Mouse (Mus musculus): ENCODE measurements around the gene Hjurp. TPM values are rescaled to one million over a fixed set of nuclear protein-coding genes. Genes with fewer than 3 reads are reported as not detected.
A peak's percentile ranks its signal among the peaks of the same experiment; 100 is the strongest.

Hjurp gene
- total and polyA plus RNA-seq, 2 experiments: 32.8 to 90.1 TPM

DNA sequence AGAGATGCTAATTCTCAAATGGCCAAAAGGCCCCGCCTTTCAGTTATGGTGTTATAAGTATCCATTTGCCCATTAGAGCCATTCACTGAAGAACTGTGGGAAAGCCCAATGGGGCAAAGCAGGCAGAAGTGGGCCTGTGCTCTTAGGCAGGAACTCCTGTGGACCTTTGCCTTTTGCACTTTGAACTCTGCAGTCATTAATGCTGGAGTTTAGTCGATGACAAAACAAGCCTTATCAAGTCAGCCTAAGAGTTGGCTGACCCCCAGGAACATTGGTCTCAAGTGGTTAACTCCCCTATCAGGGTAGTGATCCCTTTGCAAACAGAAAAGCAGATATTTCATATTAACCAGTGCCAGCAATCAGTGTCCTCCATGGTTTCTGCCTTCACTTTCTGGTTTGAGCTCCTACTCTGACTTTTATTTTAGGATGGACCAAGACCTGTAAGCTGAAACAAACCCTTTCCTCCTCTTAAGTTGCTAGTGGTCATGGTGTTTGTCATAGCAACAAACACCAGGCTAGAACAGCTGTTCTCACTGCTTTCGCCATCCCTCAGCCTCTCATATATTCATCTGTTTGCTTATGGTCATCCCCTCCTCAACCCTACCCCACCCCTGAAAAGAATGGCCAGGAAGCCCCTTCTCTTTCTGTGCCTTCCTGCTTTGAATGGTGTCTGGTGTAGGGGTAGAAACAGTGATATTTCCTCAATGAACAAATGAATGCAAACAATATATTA, 10.8 kb upstream of the Hjurp start:
- Histone ChIP-seq H3K4me1 (ENCODE audit: control insufficient read depth, insufficient read depth, low read length) (peaks cover 33% of the 10 kb centered on the region), H3K27ac (replicated peaks; ENCODE audit: insufficient read depth, low read depth, low read length) (peak overlapping the region; percentile 83), H3K9ac (ENCODE audit: low read depth, low read length) (peak overlapping the region; percentile 4; the same call in 1 of the 2 replicates), H3K79me2 (ENCODE audit: control insufficient read depth, insufficient read depth, low read length) (no peaks in the 10 kb centered on the region), H3K4me3 (ENCODE audit: insufficient read depth, low read depth, low read length) (no peak overlapping the region), H3K27me3 (ENCODE audit: control insufficient read depth, insufficient read depth, low read length) (no peaks in the 10 kb centered on the region), H3K36me3 (ENCODE audit: control insufficient read depth, insufficient read depth, low read length) (no peaks in the 10 kb centered on the region)
- TF ChIP-seq POLR2A (IDR thresholded peaks at IDR 0.05; ENCODE audit: extremely low read depth, insufficient read depth, low read length): no peak
- no peak for TF ChIP-seq CTCF (IDR thresholded peaks at IDR 0.05; ENCODE audit: low read depth, low read length)
- WGBS: 18% methylated on average over 3 of the region's 3 CpGs
- DNase-seq (ENCODE audit: extremely low read depth, low read depth, low spot score): peak; percentile 100

- Histone ChIP-seq H3K9ac (ENCODE audit: low read depth, low read length) (0 out of 2 replicates have a peak overlapping the region, but pooled peaks have one; percentile 0), H3K79me2 (ENCODE audit: control insufficient read depth, insufficient read depth, low read length) (no peaks in the 10 kb centered on the region), H3K27ac (replicated peaks; ENCODE audit: insufficient read depth, low read depth, low read length) (peak overlapping the region; percentile 83), H3K4me1 (ENCODE audit: control insufficient read depth, insufficient read depth, low read length) (peaks cover 33% of the 10 kb centered on the region), H3K27me3 (ENCODE audit: control insufficient read depth, insufficient read depth, low read length) (no peaks in the 10 kb centered on the region), H3K4me3 (ENCODE audit: insufficient read depth, low read depth, low read length) (no peak overlapping the region), H3K36me3 (ENCODE audit: control insufficient read depth, insufficient read depth, low read length) (no peaks in the 10 kb centered on the region)
- no peak for DNase-seq (ENCODE audit: extremely low read depth, low read depth, low spot score)
- WGBS: 28% methylated on average over 5 of the region's 5 CpGs
- no peak for TF ChIP-seq CTCF (IDR thresholded peaks at IDR 0.05; ENCODE audit: low read depth, low read length)
- no peak for TF ChIP-seq POLR2A (IDR thresholded peaks at IDR 0.05; ENCODE audit: extremely low read depth, insufficient read depth, low read length)
Observed at GRCm38 (mm10) chr1:88287697-88287980, 10.2 kb upstream of the Hjurp start.

DNA sequence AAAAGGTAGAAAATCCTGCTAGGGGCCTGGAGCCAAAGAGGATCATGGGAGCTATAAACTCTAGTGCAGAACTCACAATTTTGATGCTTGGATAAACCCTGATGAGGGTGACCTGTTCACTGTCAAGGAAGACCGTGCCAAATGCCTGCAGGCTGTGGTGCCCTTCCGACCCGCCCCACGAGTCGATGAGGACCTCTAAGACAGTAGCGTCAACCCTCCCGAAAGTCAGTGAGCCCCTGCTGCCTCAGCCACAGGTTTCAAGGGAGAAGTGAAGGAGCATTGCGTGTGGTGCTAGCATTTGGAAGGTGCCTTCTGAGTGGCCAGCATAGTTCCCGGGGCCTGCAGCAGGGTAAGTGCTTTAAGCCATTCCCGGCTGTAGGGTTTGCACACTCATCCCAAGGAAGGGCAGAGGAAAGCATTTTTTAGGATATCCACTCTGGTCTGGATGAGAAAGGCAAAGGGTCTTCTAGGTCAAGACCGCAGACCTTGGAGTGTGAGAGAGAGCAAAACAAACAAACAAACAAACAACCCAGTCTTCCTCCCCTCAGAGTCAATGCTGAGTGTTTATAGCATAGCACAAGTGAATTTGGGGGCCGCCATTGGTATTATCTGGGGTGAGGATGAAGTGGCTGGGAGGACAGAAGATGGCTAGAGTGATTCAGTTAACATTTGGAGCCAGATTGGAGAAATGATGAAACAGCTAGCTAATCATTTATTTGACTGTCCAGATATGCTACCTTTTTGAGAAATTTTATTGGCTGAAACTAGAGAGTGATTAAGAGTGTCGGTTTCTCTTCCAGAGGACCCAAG, 9.7 kb upstream of the Hjurp start:
- peak overlapping the region; percentile 43 for H3K27ac ChIP-seq (replicated peaks; ENCODE audit: insufficient read depth, low read depth, low read length)

GRCm38 (mm10) chr1:88286136-88286845, 8.9 kb upstream of the Hjurp start:
- Histone ChIP-seq H3K4me3 (ENCODE audit: insufficient read depth, low read depth, low read length) (no peak overlapping the region), H3K9ac (ENCODE audit: low read depth, low read length) (no peak overlapping the region), H3K79me2 (ENCODE audit: control insufficient read depth, insufficient read depth, low read length) (no peaks in the 10 kb centered on the region), H3K4me1 (ENCODE audit: control insufficient read depth, insufficient read depth, low read length) (peaks cover 33% of the 10 kb centered on the region), H3K27me3 (ENCODE audit: control insufficient read depth, insufficient read depth, low read length) (no peaks in the 10 kb centered on the region), H3K27ac (replicated peaks; ENCODE audit: insufficient read depth, low read depth, low read length) (peak overlapping the region; percentile 43), H3K36me3 (ENCODE audit: control insufficient read depth, insufficient read depth, low read length) (no peaks in the 10 kb centered on the region)
- DNase-seq (ENCODE audit: extremely low read depth, low read depth, low spot score): no peak
- no peak for TF ChIP-seq CTCF (IDR thresholded peaks at IDR 0.05; ENCODE audit: low read depth, low read length)
- no peak for TF ChIP-seq POLR2A (IDR thresholded peaks at IDR 0.05; ENCODE audit: extremely low read depth, insufficient read depth, low read length)
- 82% methylated on average over 15 of the region's 15 CpGs for WGBS

More for the DNA sequence above, 9.7 kb upstream of the Hjurp start:
- H3K4me1 ChIP-seq (ENCODE audit: control insufficient read depth, insufficient read depth, low read length): peaks cover 33% of the 10 kb centered on the region
- no peaks in the 10 kb centered on the region for H3K27me3 ChIP-seq (ENCODE audit: control insufficient read depth, insufficient read depth, low read length)
- 67% methylated on average over 13 of the region's 13 CpGs for WGBS
- no peak overlapping the region for H3K4me3 ChIP-seq (ENCODE audit: insufficient read depth, low read depth, low read length)
- H3K36me3 ChIP-seq (ENCODE audit: control insufficient read depth, insufficient read depth, low read length): no peaks in the 10 kb centered on the region
- DNase-seq (ENCODE audit: extremely low read depth, low read depth, low spot score): peak; percentile 100
- no peaks in the 10 kb centered on the region for H3K79me2 ChIP-seq (ENCODE audit: control insufficient read depth, insufficient read depth, low read length)
- TF ChIP-seq POLR2A (IDR thresholded peaks at IDR 0.05; ENCODE audit: extremely low read depth, insufficient read depth, low read length) (no peak), CTCF (IDR thresholded peaks at IDR 0.05; ENCODE audit: low read depth, low read length) (no peak)
- H3K9ac ChIP-seq (ENCODE audit: low read depth, low read length): no peak overlapping the region; the same call in 1 of the 2 replicates

- TF ChIP-seq POLR2A (IDR thresholded peaks at IDR 0.05; ENCODE audit: extremely low read depth, insufficient read depth, low read length) (no peak), CTCF (IDR thresholded peaks at IDR 0.05; ENCODE audit: low read depth, low read length) (no peak)
Observed at GRCm38 (mm10) chr1:88285652-88286051, 8.2 kb upstream of the Hjurp start.

More at GRCm38 (mm10) chr1:88285652-88286051, 8.2 kb upstream of the Hjurp start:
- peak overlapping the region; percentile 43 for H3K27ac ChIP-seq (replicated peaks; ENCODE audit: insufficient read depth, low read depth, low read length)
- H3K9ac ChIP-seq (ENCODE audit: low read depth, low read length): no peak overlapping the region
- H3K36me3 ChIP-seq (ENCODE audit: control insufficient read depth, insufficient read depth, low read length): no peaks in the 10 kb centered on the region
- peak; percentile 100 for DNase-seq (ENCODE audit: extremely low read depth, low read depth, low spot score)
- H3K4me3 ChIP-seq (ENCODE audit: insufficient read depth, low read depth, low read length): no peak overlapping the region
- WGBS: 14% methylated on average over 5 of the region's 5 CpGs
- H3K27me3 ChIP-seq (ENCODE audit: control insufficient read depth, insufficient read depth, low read length): no peaks in the 10 kb centered on the region
- peaks cover 33% of the 10 kb centered on the region for H3K4me1 ChIP-seq (ENCODE audit: control insufficient read depth, insufficient read depth, low read length)
- no peaks in the 10 kb centered on the region for H3K79me2 ChIP-seq (ENCODE audit: control insufficient read depth, insufficient read depth, low read length)

Data from liver, adult 2 months (tissue).